Mouse (Mus musculus) spleen, adult 12 weeks (tissue): ENCODE data around the gene Abraxas1.

Source experiments
- DNase-seq: peaks from one replicate; pipeline ENCODE4 v3.0.0; 2022; ENCODE audit warnings: low spot score

Abraxas1 gene

DNA sequence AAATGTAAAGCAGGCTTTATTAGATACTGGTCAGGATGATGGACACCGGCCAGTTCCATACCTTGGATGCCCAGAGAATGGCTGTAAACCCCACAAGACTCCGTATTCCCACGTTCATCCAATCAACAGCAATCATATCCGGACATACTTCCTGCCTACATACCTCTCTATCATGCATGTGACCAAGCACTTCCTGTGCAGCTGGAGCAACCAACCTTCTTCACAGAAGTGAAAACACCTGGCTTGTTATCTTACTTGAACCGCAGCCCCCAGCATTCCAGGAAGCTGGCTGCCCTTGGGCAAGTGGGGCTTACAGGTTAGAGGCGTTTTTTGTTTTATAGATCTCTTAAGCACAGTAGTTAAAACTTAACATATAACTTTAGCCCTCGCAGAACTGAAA is 2.1 kb upstream of the Abraxas1 start:
- DNase-seq = no peak

DNA sequence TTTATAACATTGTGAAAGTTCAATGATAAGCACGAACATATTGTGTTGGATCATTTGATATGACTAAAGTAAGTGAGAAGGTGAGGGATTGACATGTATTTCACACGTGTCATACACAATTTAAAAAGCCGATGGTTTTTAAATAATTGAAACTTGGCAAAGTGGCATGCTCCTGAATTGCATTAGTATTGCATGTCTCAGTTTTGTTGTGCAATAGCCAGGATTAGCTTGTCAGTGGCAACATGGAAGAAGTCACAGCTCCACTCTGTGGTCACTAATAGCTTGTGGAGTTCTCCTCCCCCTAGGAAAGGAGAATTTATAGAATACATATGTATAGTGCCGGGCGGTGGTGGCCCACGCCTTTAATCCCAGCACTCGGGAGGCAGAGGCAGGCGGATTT is 610 bp upstream of the Abraxas1 start:
- DNase-seq = no peak

- DNase-seq = no peak
These were observed 941 bp downstream of the Abraxas1 start for GRCm38 (mm10) chr5:100819568-100820480.

GRCm38 (mm10) chr5:100818341-100818740 is 2.4 kb downstream of the Abraxas1 start:
- no peak for DNase-seq

DNA sequence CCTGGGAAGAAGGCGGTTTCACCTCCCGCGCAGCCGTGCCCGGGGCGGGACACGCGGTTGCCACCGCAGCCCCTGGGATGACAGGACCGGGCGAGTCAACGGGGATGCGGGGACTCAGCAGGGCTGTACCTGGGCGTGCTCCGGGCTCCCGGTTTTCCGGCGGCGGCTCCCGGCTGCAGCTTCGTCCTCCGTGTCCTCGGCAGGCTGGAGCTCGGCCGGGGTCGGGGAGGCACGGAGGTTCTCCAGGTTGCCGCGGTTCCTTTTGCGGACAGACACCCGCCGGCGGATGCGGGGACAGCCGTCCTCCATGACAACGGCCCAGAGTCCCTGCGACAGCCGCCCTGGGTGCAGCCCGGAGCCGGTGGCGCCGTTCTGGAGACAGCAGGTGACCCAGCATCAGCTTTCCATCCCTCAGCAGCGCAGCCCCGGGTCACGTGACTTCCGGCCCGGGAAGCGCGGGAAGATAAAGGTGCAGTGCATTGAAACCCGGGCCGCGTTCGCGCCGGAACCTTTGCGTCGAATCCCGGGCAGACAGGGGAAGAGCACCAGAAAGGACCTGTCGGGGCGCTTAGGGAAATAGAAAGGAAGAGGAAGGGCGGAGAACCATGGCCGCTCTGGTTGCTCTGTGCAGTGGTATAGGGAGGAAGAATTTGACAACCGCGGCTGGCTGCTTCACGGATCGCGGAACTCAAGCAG is 22.5 kb downstream of the Abraxas1 start, which contains the start of the genes Helq and Mrps18c:
Gene Helq (minus strand): TSS at position 434 of the 696 bp plus-strand sequence.
Gene Mrps18c (plus strand): TSS at position 463 of the 696 bp plus-strand sequence.
- peak; percentile 86 for DNase-seq

DNA sequence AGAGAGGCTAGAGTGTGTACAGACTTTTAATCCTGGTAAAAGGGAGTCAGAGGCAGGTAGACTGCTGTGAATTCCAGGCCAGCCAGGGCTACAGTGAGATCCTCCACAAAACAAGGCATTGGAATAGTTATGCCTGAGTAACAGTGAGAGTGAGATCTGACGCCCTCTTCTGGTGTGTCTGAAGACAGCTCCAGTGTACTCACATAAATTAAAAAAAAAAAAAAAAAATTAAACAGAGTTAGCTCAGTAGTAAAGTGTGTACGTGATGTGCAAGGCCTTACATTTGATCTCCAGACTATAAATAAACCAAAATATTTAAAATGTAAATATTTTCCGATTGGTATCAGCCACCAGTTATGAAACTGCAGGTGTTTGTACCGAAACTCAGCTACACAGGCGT is 26.7 kb downstream of the Abraxas1 start:
- no peak for DNase-seq

GRCm38 (mm10) chr5:100792261-100792660 is 28.5 kb downstream of the Abraxas1 start:
- DNase-seq = no peak

GRCm38 (mm10) chr5:100787527-100787926 is 33.2 kb downstream of the Abraxas1 start:
- DNase-seq = no peak

- DNase-seq = no peak
These were observed 41.8 kb downstream of the Abraxas1 start for GRCm38 (mm10) chr5:100779002-100779401.

DNA sequence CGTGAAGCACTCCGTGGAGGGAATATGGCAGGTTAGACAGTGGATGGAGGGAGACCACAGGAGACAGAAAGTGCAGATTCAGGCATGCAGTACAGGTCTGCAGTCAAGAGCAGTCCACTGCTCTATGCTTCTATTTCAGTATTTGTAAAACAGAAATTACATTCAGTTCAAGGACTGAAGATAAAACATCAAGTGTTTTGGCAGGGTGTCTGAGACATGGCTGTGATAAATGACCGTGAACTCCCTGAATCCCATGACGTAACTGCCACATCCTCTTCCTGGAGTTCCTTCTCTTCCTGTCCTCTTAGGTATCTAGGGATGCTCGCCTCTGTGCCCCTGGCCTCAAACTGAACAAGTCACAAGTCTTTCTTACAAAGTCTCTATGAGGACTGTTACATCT is 43.9 kb downstream of the Abraxas1 start:
- DNase-seq = no peak

DNA sequence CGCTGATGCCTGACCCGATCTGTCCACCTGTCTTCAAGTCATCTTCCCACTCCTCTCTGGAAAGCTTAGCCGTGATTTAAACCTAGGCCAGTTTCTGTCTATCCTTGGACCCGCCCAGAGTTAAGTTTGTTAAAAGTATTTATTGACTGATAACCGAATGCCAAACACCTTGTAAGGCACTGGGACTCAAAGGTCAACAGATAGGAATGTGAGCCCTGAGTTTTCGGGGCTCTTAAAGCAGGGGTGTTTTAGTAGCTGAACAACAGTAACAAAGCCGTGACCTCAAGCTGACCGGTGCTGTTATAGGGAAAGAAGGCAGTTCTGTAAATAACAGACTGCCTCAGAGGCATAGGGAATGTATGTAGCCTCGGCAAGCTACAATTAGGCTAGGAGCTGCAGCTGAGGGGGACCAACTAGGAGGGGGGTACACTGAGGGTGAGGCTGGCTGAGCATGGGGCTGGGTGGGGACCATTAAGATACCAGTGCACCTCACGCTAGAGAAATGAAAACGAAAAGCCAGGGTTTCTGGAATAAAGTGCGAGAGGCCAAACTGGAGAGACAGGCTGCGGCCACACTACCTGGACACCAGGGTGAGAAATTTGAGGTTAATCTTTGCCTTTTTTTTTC is 44.9 kb downstream of the Abraxas1 start:
- DNase-seq = no peak

- DNase-seq = no peak
These were observed 49.2 kb downstream of the Abraxas1 start for GRCm38 (mm10) chr5:100771575-100771974.

GRCm38 (mm10) chr5:100766026-100766425 is 54.7 kb downstream of the Abraxas1 start:
- no peak for DNase-seq

DNA sequence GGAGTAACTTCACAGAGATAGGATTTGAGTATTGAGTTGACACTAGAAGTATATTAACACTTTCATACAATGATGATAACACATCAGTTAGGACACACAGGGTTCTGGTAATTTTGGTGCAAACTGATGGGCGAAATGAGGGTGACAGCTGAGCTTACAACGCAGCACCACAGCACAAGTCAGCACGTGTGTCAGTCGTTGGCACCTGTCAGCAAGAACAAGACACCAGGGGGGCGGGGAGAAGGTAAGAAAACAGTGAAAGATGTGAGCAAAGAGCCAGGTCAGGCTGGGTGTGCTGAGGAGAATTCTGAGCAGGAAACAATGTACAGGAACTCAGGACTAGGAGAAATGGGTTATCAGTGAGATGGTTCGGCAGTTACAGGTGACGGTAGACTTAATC is 59.0 kb downstream of the Abraxas1 start:
- no peak for DNase-seq

GRCm38 (mm10) chr5:100760049-100760663 is 60.6 kb downstream of the Abraxas1 start:
- no peak for DNase-seq

- DNase-seq = no peak
These were observed 62.6 kb downstream of the Abraxas1 start for GRCm38 (mm10) chr5:100758121-100758520.
